Mouse (Mus musculus): ENCODE data around the gene Pigm. TPM values are rescaled to one million over a fixed set of nuclear protein-coding genes. Genes with fewer than 3 reads are reported as not detected.

Pigm gene
- total RNA-seq (2021): 1 to 10 TPM; 3.3 to 4.0 TPM
- long read RNA-seq, experiment 1, full-length matches to known transcripts: 8 of 8 reads
- long read RNA-seq, experiment 1, partial matches to known transcripts: 0 of 8 reads
- long read RNA-seq, experiment 1, other reads (novel, unspliced or antisense): 0 of 8 reads
- long read RNA-seq, experiment 2, full-length matches to known transcripts: 4 of 4 reads
- long read RNA-seq, experiment 2, partial matches to known transcripts: 0 of 4 reads
- long read RNA-seq, experiment 2, other reads (novel, unspliced or antisense): 0 of 4 reads

DNA sequence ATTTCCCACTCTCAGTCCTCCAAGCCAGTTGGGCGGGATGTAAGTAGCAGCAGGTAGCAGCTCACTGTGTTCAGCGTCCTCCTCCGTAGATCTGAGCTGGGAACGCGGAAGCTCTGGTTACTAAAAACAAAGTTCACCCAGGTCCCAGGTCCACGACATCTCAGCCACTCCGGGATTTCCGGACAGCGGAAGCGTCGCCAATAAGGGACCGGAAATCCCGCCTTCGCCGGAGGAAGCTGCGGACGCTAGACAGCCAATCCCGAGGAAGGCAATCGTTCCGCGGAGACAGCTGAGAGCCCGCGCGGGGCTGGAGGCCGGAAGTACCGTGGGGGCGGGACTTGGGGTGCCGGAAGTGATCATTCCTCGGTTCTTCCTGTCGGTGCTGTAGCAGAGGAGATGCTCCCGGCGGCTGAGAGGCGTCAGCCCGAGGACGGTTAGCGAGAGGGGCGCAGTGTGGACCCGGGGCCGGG, at the start of gene Pigm:
Gene Pigm, plus strand, starts transcription at position 349 of the 470 bp plus-strand sequence.
- intact Hi-C loops (cut with DNase I): no loop called here
- DNase-seq: peak; percentile 95 to 96

DNA sequence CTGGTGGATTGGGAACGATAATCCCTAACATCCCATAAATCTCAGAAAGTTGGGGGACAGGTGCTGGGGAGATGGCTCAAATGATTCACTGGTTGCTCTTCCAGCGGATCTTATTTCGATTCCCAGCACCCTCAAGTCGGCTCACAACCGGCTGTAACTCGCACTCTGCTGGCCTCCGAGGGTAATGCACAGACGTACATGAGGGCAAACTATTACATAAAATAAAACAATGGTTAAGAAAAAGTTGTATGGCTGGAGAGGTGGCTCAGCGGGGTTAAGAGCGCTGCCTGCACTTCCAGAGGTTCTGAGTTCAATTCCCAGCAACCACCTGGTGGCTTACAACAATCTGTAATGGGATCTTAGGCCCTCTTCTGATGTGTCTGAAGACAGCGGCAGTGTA, 49.7 kb upstream of the Pigm start:
- intact Hi-C loops (cut with DNase I): loop anchor here (2.0 kb wide), 1 partner anchor 28 kb away; no protein-coding TSS in a partner anchor
- DNase-seq: no peak

DNA sequence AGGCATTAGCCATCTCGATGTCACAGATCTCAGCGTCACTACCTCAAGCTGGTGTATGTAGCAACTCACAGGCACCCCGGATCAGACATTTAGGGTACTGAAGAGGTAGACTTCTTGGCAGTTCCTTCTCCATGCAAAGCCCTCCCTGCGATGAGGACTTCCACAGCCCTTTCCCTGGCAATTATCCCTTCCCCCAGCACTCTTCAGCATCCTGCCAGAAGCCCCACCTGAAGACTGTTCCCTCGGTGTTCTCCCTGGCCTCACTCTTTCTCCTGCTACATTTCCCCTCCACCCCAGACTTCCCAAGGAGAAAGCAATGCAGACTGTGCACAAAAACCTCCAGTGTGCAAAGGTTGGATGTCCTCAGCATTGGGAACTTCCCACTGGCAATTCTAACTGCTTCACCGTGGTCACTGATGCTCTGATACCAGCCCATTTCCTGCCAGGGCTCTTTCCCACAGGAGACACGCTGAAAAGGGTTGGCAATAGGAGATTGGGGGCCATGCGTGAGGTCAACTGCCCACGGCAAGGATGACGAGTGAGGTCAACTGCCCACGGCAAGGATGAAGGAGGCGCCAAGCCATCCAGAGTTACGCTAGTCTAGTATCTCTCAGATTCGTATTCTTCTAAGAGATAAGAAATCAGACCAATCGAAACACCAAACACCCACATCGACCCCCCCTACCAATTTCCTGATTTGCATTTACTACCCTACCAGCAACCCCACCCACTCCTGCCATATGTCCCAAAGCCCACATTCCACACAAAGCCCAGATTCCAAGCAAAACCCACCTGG, 48.9 kb upstream of the Pigm start:
- intact Hi-C loops (cut with DNase I): loop anchor here (2.0 kb wide), 1 partner anchor 27 kb away; no protein-coding TSS in a partner anchor
- DNase-seq: no peak

DNA sequence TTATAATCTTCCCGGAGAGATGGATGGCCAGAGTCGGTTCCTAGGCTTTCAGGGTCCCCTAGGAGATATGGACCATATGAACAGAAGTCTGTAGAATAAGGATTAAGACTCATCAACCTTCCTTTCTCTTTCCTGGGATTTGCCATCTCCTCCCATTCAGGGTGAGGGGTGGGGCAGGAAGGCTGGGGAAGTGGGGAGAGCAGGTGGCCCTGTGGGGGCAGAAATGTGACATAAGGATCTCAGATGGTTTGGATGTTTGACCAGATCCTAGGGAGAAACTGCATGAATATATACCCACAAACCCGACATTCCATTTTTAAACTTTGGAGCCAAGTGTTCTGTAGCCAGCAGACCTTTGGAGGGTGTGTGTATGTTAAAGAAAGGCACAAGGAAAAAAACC, 48.3 kb upstream of the Pigm start:
- no peak for DNase-seq
- intact Hi-C loops (cut with DNase I): no loop called here

DNA sequence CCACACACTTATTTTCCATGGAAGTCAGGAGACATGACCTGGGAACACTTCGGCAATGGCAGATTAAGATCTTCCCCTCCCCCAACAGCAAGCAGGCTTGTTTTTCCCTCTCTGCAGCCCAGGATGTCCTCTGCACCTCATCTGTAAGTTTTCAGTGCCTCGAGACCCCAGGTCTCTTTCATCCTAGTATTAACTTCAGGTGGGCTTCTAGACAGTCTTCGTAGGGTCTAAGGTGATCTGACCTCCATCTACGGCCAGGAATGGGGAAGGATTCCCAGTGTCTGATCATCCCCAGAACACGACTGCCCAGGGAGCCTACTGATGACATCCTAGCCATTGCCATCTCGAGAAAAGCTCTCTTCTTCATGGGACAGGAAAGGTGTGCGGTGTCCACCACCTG, 47.9 kb upstream of the Pigm start:
- no peak for DNase-seq
- intact Hi-C loops (cut with DNase I): no loop called here

DNA sequence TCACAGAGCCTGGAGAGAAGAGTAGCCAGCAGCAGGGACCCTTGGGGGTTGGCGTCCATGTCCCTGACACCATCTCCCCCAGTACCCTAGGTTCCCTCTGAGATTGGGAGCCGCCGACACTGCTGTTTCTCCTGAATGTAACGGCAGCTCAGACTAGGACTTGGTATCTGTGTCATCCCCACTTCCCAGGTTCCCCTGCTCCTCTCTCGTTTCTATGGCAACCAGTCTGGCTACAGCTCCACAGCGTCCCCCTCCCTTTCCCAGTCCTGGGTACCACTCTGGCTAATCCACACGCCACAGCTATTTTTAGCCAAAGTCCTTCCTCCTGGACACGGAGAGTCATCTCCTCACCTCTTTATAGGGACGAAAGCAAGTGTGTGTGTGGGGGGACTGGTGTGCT, 47.2 kb upstream of the Pigm start, which contains the start of gene Kcnj9:
Gene Kcnj9, minus strand, starts transcription at position 188 of the 400 bp plus-strand sequence.
- no peak for DNase-seq
- intact Hi-C loops (cut with DNase I): no loop called here

DNA sequence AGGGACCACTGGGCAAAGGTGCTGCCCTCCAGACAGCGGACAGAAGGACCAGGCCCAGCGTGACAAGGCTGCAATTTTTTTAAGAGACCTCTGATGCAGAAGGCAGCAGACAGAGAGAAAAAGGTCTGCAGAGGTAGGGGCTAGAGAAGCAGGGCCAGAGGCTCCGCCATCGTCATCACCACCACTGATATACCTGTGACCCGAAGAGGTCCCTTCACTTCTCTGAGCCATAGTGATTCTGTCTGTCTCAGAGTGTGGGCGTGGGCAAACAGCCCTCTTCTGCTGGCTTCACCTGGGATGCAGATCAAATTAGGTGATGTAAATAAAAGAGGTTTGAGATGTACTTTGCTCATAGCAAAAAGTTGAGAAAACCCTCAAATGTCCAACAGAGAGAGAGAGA, 46.7 kb upstream of the Pigm start:
- intact Hi-C loops (cut with DNase I): no loop called here
- no peak for DNase-seq

DNA sequence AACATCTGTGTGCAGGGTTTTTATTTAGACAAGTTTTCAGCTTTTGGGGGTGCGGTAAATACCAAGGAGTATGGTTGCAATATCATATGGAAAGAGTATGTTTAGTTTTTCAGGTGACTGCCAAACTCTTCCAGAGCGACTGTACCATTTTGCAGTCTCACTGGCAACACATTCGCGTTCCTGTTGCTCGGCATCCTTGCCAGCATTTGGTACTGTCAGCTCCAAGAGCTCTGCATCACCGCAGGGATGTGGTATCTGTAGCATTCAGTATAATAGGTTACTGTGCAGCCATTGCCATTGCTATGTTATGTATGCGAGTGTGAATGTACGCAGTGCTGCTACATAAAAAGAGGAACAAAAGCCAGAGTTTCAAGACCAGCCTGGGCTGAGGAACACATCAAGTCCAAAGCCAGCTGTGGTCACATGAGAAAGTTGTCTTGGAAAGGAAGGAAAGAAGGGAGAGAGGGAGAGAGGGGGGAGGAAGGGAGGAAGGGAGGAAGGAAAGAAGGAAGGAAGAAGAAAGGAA, 44.9 kb upstream of the Pigm start:
- DNase-seq: no peak
- intact Hi-C loops (cut with DNase I): no loop called here

DNA sequence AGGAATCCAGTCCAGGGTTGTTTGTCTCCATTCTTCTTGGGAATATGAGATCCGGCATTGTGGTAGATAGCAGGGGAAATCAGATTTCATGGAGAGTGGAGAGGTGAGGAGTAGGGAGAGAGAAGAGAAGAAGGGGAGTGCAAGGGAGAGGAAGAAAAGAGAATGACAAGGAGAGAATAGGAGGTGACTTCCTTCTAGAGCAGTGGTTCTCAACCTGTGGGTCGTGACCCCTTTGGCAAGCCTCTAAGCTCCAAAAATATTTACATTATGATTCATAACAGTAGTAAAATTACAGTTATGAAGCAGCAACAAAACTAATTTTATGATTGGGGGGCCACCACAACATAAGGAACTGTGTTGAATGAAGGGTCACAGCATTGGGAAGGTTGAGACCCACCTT, 43.4 kb upstream of the Pigm start:
- intact Hi-C loops (cut with DNase I): no loop called here
- no peak for DNase-seq

DNA sequence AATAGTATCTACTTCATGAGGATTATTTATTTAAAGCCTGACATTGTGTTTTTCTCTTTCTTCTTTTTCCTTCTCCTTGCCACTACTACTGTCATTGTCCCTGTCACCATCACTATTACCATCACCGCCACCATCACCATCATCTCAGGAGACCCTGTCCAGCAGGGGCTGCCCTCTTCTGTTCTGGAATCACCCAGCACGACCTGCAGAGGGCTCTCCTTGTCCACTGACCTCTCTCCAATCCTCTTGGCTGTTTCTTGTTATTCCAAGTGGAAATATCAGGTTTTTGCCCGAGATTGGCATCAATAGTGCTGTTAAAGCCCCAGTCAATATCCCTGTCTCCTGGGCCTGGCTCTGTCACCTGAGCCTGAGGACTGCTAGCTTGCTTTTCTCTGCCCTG, 42.8 kb upstream of the Pigm start:
- DNase-seq: no peak
- intact Hi-C loops (cut with DNase I): no loop called here

DNA sequence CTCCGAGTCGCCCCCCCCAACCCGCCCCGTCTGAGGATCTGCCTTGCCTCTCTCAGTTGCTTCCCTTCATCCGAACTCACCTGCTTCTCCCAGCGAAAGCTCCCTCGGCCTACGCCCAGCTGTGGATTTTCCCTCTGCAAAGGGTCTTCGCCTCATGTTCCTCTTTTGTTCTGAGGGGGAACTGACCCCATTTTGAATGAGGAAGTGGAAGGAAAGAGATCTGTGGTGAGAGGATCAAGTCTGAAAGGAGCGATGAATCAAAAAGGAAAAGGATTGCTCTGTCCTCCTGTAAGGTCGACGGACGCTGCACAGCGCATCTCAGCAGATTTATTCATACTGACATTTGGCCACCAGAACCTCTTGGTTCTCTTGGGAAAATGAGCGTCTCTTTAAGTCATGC, 40.5 kb upstream of the Pigm start:
- DNase-seq: no peak
- intact Hi-C loops (cut with DNase I): no loop called here

DNA sequence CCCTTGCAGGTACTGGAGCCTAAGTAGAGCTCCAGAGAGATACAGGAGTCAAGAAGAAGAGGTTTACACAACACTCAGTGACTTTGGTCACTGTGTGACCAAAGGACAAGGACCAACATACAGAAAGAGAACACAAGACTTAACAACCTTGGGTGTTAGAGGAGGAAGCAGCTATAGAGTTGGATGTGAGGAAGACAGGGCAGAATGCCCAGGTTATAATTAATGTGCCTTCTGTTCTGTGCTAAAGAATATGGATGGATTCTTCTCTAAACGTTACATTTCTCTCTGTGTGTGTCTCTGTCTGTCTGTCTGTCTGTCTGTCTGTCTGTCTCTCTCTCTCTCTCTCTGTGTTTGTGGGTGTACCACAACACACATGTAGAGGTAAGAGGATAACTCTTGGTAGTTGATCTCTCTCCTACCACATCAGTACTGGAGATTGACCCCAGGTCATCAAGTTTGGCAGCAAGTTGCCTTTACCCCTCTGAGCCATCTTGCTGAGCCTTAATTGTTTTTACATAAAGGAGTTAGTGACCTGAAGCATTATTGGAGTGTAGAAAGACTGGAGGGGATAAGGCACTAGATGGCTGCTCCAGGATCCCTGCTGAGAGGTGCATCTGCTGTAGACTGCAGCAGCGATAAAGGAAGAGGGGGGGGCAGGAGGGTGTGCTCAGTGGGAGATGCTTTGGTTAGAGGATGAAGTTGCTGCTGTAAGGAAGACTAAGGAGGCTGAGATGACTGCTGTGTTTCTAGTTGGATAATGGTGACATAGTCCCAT, 38.7 kb upstream of the Pigm start:
- no peak for DNase-seq
- intact Hi-C loops (cut with DNase I): no loop called here

DNA sequence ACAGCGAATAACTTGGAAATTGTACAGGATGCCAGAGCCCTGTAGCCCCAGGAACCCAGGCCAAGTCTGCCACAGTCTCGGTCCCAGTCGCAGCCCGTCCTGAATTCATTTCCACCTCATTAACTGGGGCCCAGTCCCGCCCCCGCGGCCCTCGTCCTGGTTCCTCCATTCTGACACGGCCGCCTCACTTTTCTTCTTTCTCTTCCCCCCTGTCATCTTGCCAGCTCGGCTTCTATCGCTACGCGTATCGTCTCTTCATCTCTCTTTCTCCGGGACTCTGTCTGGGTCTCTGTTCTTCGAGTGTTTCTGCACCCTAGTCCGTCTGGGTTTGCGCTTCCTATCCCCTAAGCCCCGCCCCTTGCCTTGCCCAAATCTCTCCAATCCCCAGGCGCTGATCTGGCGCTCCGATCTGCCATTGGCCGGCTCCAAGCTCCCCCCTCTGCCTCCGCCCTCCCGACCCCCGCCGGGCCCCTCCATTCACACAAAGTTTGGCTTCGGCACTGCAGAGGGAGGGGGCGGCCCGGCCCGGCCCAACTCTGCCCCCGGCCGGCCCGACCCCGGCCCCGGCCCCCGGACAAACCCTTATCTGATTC, 35.5 kb upstream of the Pigm start, which contains the start of gene Kcnj10:
Gene Kcnj10, plus strand, starts transcription at position 482 of the 593 bp plus-strand sequence.
- DNase-seq: peak; percentile 28 to 46
- intact Hi-C loops (cut with DNase I): no loop called here

DNA sequence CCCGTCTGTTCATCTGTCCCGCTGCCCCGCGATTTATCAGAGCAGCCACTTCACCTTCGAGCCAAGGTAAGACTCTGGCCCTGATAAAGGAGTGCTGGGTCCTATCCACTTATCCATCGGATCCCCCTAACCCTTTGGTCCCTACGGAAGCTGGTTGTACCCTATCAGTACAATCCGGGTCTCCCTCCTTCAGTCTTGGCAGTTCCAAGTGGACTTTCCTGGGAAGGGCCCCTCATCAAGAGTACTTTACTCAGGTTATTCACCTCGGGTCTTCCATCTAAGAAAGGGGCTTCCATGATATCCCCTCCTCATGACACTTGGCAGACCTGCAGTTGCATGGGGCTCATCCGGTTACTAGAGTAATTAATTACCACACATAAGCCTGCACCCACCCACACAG, 35.0 kb upstream of the Pigm start:
- intact Hi-C loops (cut with DNase I): no loop called here
- no peak for DNase-seq

DNA sequence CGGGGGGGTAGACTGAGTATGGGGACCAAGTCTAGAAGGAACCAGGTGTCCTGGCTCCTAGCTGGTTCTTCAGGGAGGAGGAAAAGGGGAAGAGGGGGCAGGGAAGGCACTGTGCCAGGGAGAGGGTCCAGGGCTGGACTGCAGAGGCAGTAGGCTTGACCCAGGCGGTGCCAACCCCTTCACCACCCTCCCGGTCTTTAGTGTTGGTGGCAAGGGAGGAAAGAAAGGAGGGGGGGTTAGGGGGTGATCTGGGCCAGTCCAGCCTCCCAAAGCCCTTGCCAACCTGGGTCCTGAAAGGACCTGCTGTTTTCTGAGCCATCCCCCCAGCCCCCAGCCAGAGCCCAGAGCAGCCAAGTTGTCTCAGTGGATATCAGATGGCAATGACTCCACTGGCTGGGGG, 33.6 kb upstream of the Pigm start:
- DNase-seq: no peak
- intact Hi-C loops (cut with DNase I): no loop called here

DNA sequence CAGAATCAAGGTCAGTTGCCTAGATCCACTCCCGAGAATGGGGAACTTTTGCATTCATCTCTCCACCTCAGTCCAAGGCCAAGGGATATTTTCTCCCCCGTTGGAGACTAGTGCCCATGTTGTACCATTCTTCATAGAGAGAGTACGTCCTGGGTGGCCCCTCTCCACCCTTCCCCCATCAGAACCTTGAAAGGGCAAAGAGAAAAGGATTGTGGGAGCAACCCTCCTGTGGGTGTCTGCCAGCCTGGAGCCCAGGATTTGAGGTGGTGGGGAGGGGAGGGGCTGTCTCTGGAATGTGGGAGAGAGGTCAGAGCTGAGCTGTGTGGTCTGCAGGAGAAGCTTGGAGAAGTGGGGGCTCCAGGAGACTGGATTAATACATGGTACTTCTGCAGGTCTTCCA, 32.4 kb upstream of the Pigm start:
- DNase-seq: no peak
- intact Hi-C loops (cut with DNase I): no loop called here

DNA sequence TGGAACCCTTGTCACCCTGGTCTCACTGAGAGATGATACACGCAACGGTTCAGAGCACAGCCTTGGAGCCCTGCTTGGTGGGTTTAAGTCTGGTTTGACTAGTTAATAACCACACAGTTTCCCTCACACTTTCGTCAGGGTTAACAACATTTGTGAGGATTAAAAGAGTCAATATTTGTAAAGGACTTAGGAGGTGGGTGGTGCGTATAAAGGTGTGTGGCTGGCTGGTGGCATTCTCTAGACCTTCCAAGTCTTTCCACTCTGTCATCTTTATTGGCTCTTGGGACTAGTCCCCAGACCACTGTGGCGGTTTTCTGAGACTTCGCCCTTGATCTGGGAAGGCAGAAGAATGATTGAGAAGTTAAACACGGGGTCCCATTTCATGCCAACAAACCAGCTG, 31.5 kb upstream of the Pigm start:
- no peak for DNase-seq
- intact Hi-C loops (cut with DNase I): no loop called here

DNA sequence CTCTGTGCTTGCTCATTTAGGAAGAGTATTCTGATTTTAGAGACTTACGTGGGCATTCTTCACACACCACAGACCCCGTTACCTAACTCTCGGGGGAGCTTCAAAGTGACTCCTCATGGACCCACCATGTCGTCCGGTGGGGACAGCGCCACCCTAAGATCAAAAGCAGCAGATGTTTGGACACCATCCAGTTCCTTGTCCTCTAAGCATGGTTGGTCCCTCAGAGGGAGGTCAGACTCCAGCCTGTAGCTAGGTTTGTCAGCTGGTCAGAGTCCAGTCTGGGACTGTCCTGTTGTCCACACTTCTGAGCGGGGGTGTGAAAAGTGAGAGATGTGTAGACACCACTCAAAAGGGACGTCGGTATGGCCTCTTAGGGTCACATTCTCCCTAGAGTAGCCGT, 29.6 kb upstream of the Pigm start:
- intact Hi-C loops (cut with DNase I): no loop called here

DNA sequence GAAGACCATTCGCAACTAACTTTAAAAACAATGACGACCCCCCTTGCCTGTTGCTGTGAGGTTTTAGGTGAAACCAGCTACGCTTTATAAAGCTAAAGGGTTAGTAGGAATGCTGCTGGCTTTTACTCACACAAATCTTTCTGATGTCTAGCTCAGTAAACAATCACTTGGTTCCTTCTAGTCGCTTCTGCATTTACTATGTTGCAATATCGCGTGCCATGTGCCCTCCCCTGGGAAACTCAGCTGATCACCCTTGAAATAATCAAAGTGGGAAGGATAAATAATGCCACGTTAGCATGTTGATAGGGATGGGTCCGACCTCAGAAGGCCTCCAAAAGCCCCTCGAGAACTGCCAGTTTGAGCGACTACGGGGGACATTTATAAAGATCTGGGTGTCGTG, 29.0 kb upstream of the Pigm start:
- intact Hi-C loops (cut with DNase I): no loop called here

More for the DNA sequence above, 29.6 kb upstream of the Pigm start:
- no peak for DNase-seq

DNA sequence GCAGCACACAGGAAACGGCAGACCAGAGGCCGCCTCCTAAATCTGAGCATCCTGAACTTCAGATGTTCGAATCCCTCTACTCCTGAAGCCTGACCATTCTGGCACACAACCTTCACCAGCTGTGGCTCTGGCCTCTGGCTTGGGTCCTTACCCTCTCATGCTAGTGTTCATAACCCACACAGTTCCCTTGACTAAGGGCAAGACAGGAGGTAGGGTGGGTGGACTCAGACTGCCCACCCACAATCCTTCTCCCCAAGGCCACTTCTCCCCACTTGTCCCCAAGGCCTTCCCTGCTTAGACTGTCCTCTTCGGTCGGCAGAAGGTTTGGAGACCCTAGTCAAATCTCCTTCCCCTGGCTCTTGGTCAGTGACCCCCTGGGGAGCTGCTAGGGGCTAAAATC, 26.8 kb upstream of the Pigm start:
- intact Hi-C loops (cut with DNase I): no loop called here
- DNase-seq: no peak

More for the DNA sequence above, 29.0 kb upstream of the Pigm start:
- no peak for DNase-seq

All from gastrocnemius, postnatal 36 days (tissue).